In the genomic region with DNA sequence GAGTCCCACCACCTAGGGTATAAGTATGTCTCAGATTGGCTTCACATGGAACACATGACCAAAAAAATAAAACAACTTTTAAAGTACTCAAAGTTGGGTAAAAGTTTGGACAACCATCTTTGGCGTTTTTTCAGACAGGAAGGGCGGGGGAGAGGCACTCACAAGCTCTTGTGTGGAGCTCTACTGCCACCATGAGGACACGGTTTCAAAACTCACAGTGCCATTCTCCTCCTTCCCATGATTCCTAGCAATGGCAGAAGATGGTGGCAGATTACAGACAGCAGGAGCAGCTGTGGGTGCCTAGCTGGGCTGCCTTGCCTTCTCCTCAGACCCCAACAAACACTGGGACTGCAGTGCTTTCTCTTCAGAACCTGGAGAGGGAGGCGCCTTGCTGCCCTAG, we compare ENCODE assay signal across 8 mouse cellular contexts.
DNase-seq lines count a peak whose midpoint lies in the region; ATAC-seq and TF ChIP-seq lines count a peak whose summit lies in the region.
"Not testable (repeated sequence)": the region's sequence is repeated elsewhere in the genome, so short reads cannot be mapped to it uniquely, and the experiment has no call there.

No protein-coding gene starts in this region.

- DNase-seq in MEL (ENCODE audit: low read depth, low spot score), result peak; percentile 47
- peak; percentile 18 to 90 for DNase-seq in heart, postnatal 10 days
- peak; percentile 65 for DNase-seq in ovary, adult 18-20 months (ENCODE audit: low spot score)
- DNase-seq in thymus, postnatal 25 days, result peak; percentile 32

- not testable (repeated sequence) for H3K27me3 ChIP-seq in MEL (ENCODE audit: control insufficient read depth in 1 of 2, insufficient read depth in 2 of 2, low read length in 2 of 2); erythroblast, embryonic 14.5 days (ENCODE audit: control insufficient read depth); intestine, postnatal 0 days (replicated peaks; ENCODE audit: control insufficient read depth, insufficient read depth, low read length); liver, embryonic 12.5 days (replicated peaks)

- H3K36me3 ChIP-seq in MEL (ENCODE audit: control insufficient read depth in 1 of 2, insufficient read depth in 2 of 2, low read length in 2 of 2); erythroblast, embryonic 14.5 days (ENCODE audit: control insufficient read depth); intestine, postnatal 0 days (ENCODE audit: control insufficient read depth, insufficient read depth); liver, embryonic 12.5 days; macrophage (ENCODE audit: inconsistent target): not testable (repeated sequence)

- 70% methylated on average over 4 of the region's 4 CpGs for WGBS in intestine, postnatal 0 days
- WGBS in liver, embryonic 12.5 days (ENCODE audit: insufficient replicate concordance), result 49% methylated on average over 4 of the region's 4 CpGs
- 48% methylated on average over 4 of the region's 4 CpGs for WGBS in macrophage (ENCODE audit: missing documents)

- not testable (repeated sequence) for TF ChIP-seq EP300 in MEL (IDR thresholded peaks at IDR 0.05; ENCODE audit: low read depth in 1 of 2, low read length in 2 of 2)

- H3K79me2 ChIP-seq in MEL (ENCODE audit: control insufficient read depth, insufficient read depth, low read length, poor library complexity); macrophage (ENCODE audit: inconsistent target): not testable (repeated sequence)

- intact Hi-C loops in heart, postnatal 10 days (cut with DNase I), result not testable (repeated sequence)

- H3K4me3 ChIP-seq in MEL (ENCODE audit: control insufficient read depth in 1 of 2, insufficient read depth in 1 of 2, low read depth in 2 of 2, low read length in 2 of 2); macrophage (ENCODE audit: inconsistent target): not testable (repeated sequence)
- H3K4me3 ChIP-seq in erythroblast, embryonic 14.5 days (replicated peaks), result peak overlapping the region; percentile 36
- H3K4me3 ChIP-seq in intestine, postnatal 0 days (ENCODE audit: low read depth, low read length), result peak overlapping the region; percentile 9; the same call in 1 of the 2 replicates
- peak overlapping the region; percentile 15 for H3K4me3 ChIP-seq in liver, embryonic 12.5 days

- not testable (repeated sequence) for H3K9me3 ChIP-seq in MEL (replicated peaks; ENCODE audit: insufficient read depth, low read length); erythroblast, embryonic 14.5 days (ENCODE audit: control insufficient read depth, low read length); intestine, postnatal 0 days (ENCODE audit: control insufficient read depth); liver, embryonic 12.5 days (replicated peaks)

- not testable (repeated sequence) for H3K9ac ChIP-seq in MEL (ENCODE audit: control insufficient read depth, low read depth, low read length, poor library complexity, severe bottlenecking); intestine, postnatal 0 days (ENCODE audit: low read depth, low read length); liver, embryonic 12.5 days

- not testable (repeated sequence) for ATAC-seq in intestine, postnatal 0 days
- peak; percentile 48; the same call in 1 of the 2 replicates for ATAC-seq in liver, embryonic 12.5 days

- TF ChIP-seq RAD21 in MEL (IDR thresholded peaks at IDR 0.05; ENCODE audit: low read depth, low read length), result peak; percentile 23

- H3K27ac ChIP-seq in MEL (ENCODE audit: control insufficient read depth, low read depth, low read length) (peak overlapping the region; percentile 64), macrophage (peak overlapping the region; percentile 45)
- H3K27ac ChIP-seq in intestine, postnatal 0 days (ENCODE audit: low read depth, low read length); liver, embryonic 12.5 days: not testable (repeated sequence)

- not testable (repeated sequence) for TF ChIP-seq POLR2A in MEL (IDR thresholded peaks at IDR 0.05; ENCODE audit: control insufficient read depth in 1 of 2, insufficient read depth in 1 of 2, low read depth in 1 of 2, low read length in 2 of 2, poor library complexity in 1 of 2)

- H3K4me2 ChIP-seq in intestine, postnatal 0 days (replicated peaks; ENCODE audit: low read depth), result peak overlapping the region; percentile 38; the same call in 1 of the 2 replicates
- H3K4me2 ChIP-seq in liver, embryonic 12.5 days, result peak overlapping the region; percentile 33

- not testable (repeated sequence) for H3K4me1 ChIP-seq in MEL (ENCODE audit: control insufficient read depth in 1 of 2, insufficient read depth in 2 of 2, low read length in 2 of 2); erythroblast, embryonic 14.5 days (ENCODE audit: control insufficient read depth); intestine, postnatal 0 days (replicated peaks; ENCODE audit: control insufficient read depth, insufficient read depth, low read length); liver, embryonic 12.5 days

- peak in 2 of 3 experiments; percentile 11 to 26; a peak in 2 of 6 replicates for TF ChIP-seq CTCF in MEL (IDR thresholded peaks at IDR 0.05 in 2 of 3, conservative IDR thresholded peaks at IDR 0.05 in 1 of 3; ENCODE audit: control insufficient read depth in 1 of 3, insufficient read depth in 1 of 3, low read depth in 2 of 3, low read length in 3 of 3, poor library complexity in 1 of 3, severe bottlenecking in 1 of 3)
- TF ChIP-seq CTCF in intestine, postnatal 0 days (IDR thresholded peaks at IDR 0.05; ENCODE audit: low read depth), result peak; percentile 55

TF ChIP-seq in MEL, 35 proteins besides CTCF, POLR2A, EP300 and RAD21:
- TF ChIP-seq ZNF384 (IDR thresholded peaks at IDR 0.05; ENCODE audit: low read depth, low read length) (peak; percentile 93), USF1 (IDR thresholded peaks at IDR 0.05; ENCODE audit: low read depth, low read length) (0 out of 2 replicates have a peak, but pooled peaks have one; percentile 25), SIN3A (IDR thresholded peaks at IDR 0.05; ENCODE audit: low read length) (peak; percentile 40), HCFC1 (IDR thresholded peaks at IDR 0.05; ENCODE audit: low read depth, low read length) (0 out of 2 replicates have a peak, but pooled peaks have one; percentile 33), ETS1 (IDR thresholded peaks at IDR 0.05; ENCODE audit: low read depth, low read length) (peak; percentile 82), MXI1 (IDR thresholded peaks at IDR 0.05; ENCODE audit: low read depth, low read length) (0 out of 2 replicates have a peak, but pooled peaks have one; percentile 24)
